Mouse (Mus musculus): ENCODE measurements around the gene Rpap1.

GRCm38 (mm10) chr2:119741581-119742411, 45.5 kb downstream of the Rpap1 start, which contains the start of gene Itpka:
- TF ChIP-seq CTCF (IDR thresholded peaks at IDR 0.05; ENCODE audit: control insufficient read depth, insufficient read depth, insufficient read length) (no peak), MAX (IDR thresholded peaks at IDR 0.05) (no peak), MYOD1 (IDR thresholded peaks at IDR 0.05; ENCODE audit: control insufficient read depth, insufficient read length, low read depth) (no peak)

Data from C2C12 (cell line).